Mouse (Mus musculus) embryonic facial prominence, embryonic 13.5 days (tissue): ENCODE measurements around the gene 5830411N06Rik. TPM values are rescaled to one million over a fixed set of nuclear protein-coding genes. Genes with fewer than 3 reads are reported as not detected.

Source experiments
- polyA plus RNA-seq: library from polyadenylated mRNA; unstranded; fragments of >200 nt; fragmentation: Nextera tagmentation; extraction: Ambion mirVana; gene quantifications from 2 replicates; pipeline ENCODE4 v1.2.1, GENCODE M21; 2015

The 5830411N06Rik gene
- polyA plus RNA-seq, 1 experiment from 2014 or later: not detected

Other genes with a start within 250 kb of the 5830411N06Rik start
- 41.0 and 42.4 TPM in 2 replicates for gene Zfp511, start 210.9 kb upstream of the 5830411N06Rik start, polyA plus RNA-seq
- 66.3 and 70.1 TPM in 2 replicates for gene Tubgcp2, start 210.6 kb upstream of the 5830411N06Rik start, polyA plus RNA-seq
- gene Msx3, start 198.2 kb upstream of the 5830411N06Rik start, polyA plus RNA-seq: 0.20 TPM in 1 of 2 replicates, not detected in the other
- gene Caly, start 164.7 kb upstream of the 5830411N06Rik start, polyA plus RNA-seq: 3.1 and 4.0 TPM in 2 replicates
- gene Prap1, start 153.9 kb upstream of the 5830411N06Rik start, polyA plus RNA-seq: 2.2 TPM in 1 of 2 replicates, not detected in the other
- 26.0 and 26.9 TPM in 2 replicates for gene Fuom, start 144.8 kb upstream of the 5830411N06Rik start, polyA plus RNA-seq
- gene Paox, start 131.5 kb upstream of the 5830411N06Rik start, polyA plus RNA-seq: 18.1 and 19.2 TPM in 2 replicates
- 170 and 172 TPM in 2 replicates for gene Echs1, start 130.8 kb upstream of the 5830411N06Rik start, polyA plus RNA-seq
- gene Mtg1, start 109.7 kb upstream of the 5830411N06Rik start, polyA plus RNA-seq: 21.1 and 24.2 TPM in 2 replicates
- 0.72 TPM in 2 replicates for gene Sprn, start 92.4 kb upstream of the 5830411N06Rik start, polyA plus RNA-seq
- gene Olfr522, start 82.5 kb upstream of the 5830411N06Rik start, polyA plus RNA-seq: not detected in 2 replicates
- 0.07 TPM in 1 of 2 replicates, not detected in the other for gene Olfr523, start 74.1 kb upstream of the 5830411N06Rik start, polyA plus RNA-seq
- gene Olfr524, start 41.3 kb upstream of the 5830411N06Rik start, polyA plus RNA-seq: not detected in 2 replicates
- not detected in 2 replicates for gene Cd163l1, start 29.0 kb upstream of the 5830411N06Rik start, polyA plus RNA-seq
- gene Olfr525, start 73.6 kb downstream of the 5830411N06Rik start, polyA plus RNA-seq: not detected in 2 replicates
- not detected in 2 replicates for gene Olfr527, start 86.7 kb downstream of the 5830411N06Rik start, polyA plus RNA-seq
- gene Olfr60, start 114.4 kb downstream of the 5830411N06Rik start, polyA plus RNA-seq: not detected in 2 replicates
- gene Olfr530, start 129.0 kb downstream of the 5830411N06Rik start, polyA plus RNA-seq: not detected in 2 replicates
- gene Olfr531, start 155.6 kb downstream of the 5830411N06Rik start, polyA plus RNA-seq: not detected in 2 replicates
- gene Olfr532, start 174.4 kb downstream of the 5830411N06Rik start, polyA plus RNA-seq: not detected in 2 replicates
- gene Olfr533, start 216.1 kb downstream of the 5830411N06Rik start, polyA plus RNA-seq: not detected in 2 replicates
- not detected in 2 replicates for gene Olfr535, start 236.9 kb downstream of the 5830411N06Rik start, polyA plus RNA-seq